Comparison of ENCODE assay signal across 8 mouse cellular contexts in genomic region chr11:100640159-100640906, GRCm38 (mm10). TPM values are rescaled to one million over a fixed set of nuclear protein-coding genes. Genes with fewer than 3 reads are reported as not detected.
DNase-seq lines count a peak whose midpoint lies in the region; ATAC-seq lines count a peak whose summit lies in the region.

No protein-coding gene starts in this region.

- H3K4me3 ChIP-seq in heart, embryonic 10.5 days, result peak overlapping the region; percentile 58
- H3K4me3 ChIP-seq in forebrain, embryonic 13.5 days, result peak overlapping the region; percentile 41
- H3K4me3 ChIP-seq in intestine, embryonic 14.5 days (ENCODE audit: low read depth, low read length), result peak overlapping the region; percentile 27
- H3K4me3 ChIP-seq in liver, embryonic 13.5 days (replicated peaks), result peak overlapping the region; percentile 18; the same call in 1 of the 2 replicates

- no peaks in the 10 kb centered on the region for H3K36me3 ChIP-seq in heart, embryonic 10.5 days
- no peaks in the 10 kb centered on the region for H3K36me3 ChIP-seq in forebrain, embryonic 13.5 days (ENCODE audit: poor library complexity, severe bottlenecking)
- H3K36me3 ChIP-seq in intestine, embryonic 14.5 days (ENCODE audit: control insufficient read depth, insufficient read depth, low read length), result no peaks in the 10 kb centered on the region
- no peaks in the 10 kb centered on the region for H3K36me3 ChIP-seq in liver, embryonic 13.5 days

- no peaks in the 10 kb centered on the region for H3K9me3 ChIP-seq in heart, embryonic 10.5 days
- H3K9me3 ChIP-seq in forebrain, embryonic 13.5 days (replicated peaks), result no peaks in the 10 kb centered on the region
- H3K9me3 ChIP-seq in intestine, embryonic 14.5 days (ENCODE audit: control insufficient read depth, low read length), result no peaks in the 10 kb centered on the region
- no peaks in the 10 kb centered on the region for H3K9me3 ChIP-seq in liver, embryonic 13.5 days (replicated peaks)

- DNase-seq in heart, embryonic 10.5 days (ENCODE audit: low spot score), result no peak
- no peak for DNase-seq in heart, adult 11 months
- DNase-seq in adrenal gland, postnatal 25 days, result peak; percentile 56
- DNase-seq in intestine, embryonic 14.5 days (ENCODE audit: low spot score), result peak; percentile 79
- DNase-seq in liver, embryonic 13.5 days, result no peak
- DNase-seq in retina, embryonic 14.5 days (ENCODE audit: low spot score), result peak; percentile 79

- peak overlapping the region; percentile 73; the same call in 1 of the 2 replicates for H3K27ac ChIP-seq in heart, embryonic 10.5 days
- H3K27ac ChIP-seq in forebrain, embryonic 13.5 days, result no peak overlapping the region
- no peak overlapping the region for H3K27ac ChIP-seq in intestine, embryonic 14.5 days (ENCODE audit: low read depth)
- H3K27ac ChIP-seq in liver, embryonic 13.5 days, result no peak overlapping the region

- ATAC-seq in forebrain, embryonic 13.5 days, result 0 out of 2 replicates have a peak, but pooled peaks have one; percentile 27
- 0 out of 2 replicates have a peak, but pooled peaks have one; percentile 50 for ATAC-seq in intestine, embryonic 14.5 days (replicated peaks; ENCODE audit: low FRiP score, low TSS enrichment, low read depth)
- ATAC-seq in liver, embryonic 13.5 days (ENCODE audit: low read depth), result no peak
- ATAC-seq in erythroblast, adult 5-6 weeks (replicated peaks; ENCODE audit: low FRiP score, poor library complexity, severe bottlenecking), result no peak

- peak overlapping the region; percentile 76 for H3K4me2 ChIP-seq in forebrain, embryonic 13.5 days
- peak overlapping the region; percentile 68 for H3K4me2 ChIP-seq in intestine, embryonic 14.5 days (ENCODE audit: low read length)
- H3K4me2 ChIP-seq in liver, embryonic 13.5 days, result peak overlapping the region; percentile 56

- 8% methylated on average over 52 of the region's 52 CpGs for WGBS in heart, embryonic 10.5 days
- WGBS in forebrain, embryonic 13.5 days, result 8% methylated on average over 51 of the region's 52 CpGs
- WGBS in intestine, embryonic 14.5 days, result 6% methylated on average over 52 of the region's 52 CpGs
- WGBS in liver, embryonic 13.5 days (ENCODE audit: insufficient replicate concordance), result 7% methylated on average over 52 of the region's 52 CpGs

- H3K4me1 ChIP-seq in heart, embryonic 10.5 days, result peaks cover 10% of the 10 kb centered on the region
- H3K4me1 ChIP-seq in forebrain, embryonic 13.5 days, result peaks cover 23% of the 10 kb centered on the region
- peaks cover 6% of the 10 kb centered on the region; the same call in 1 of the 2 replicates for H3K4me1 ChIP-seq in intestine, embryonic 14.5 days (replicated peaks; ENCODE audit: control insufficient read depth, insufficient read depth, low read length)
- peaks cover 7% of the 10 kb centered on the region; the same call in 1 of the 2 replicates for H3K4me1 ChIP-seq in liver, embryonic 13.5 days (replicated peaks)

- H3K27me3 ChIP-seq in heart, embryonic 10.5 days (ENCODE audit: insufficient read depth, poor library complexity, severe bottlenecking), result peaks cover 79% of the 10 kb centered on the region
- peaks cover 27% of the 10 kb centered on the region for H3K27me3 ChIP-seq in forebrain, embryonic 13.5 days
- peaks cover 24% of the 10 kb centered on the region for H3K27me3 ChIP-seq in intestine, embryonic 14.5 days (replicated peaks; ENCODE audit: control insufficient read depth, insufficient read depth, low read length)
- peaks cover 59% of the 10 kb centered on the region for H3K27me3 ChIP-seq in liver, embryonic 13.5 days

- peak overlapping the region; percentile 60 for H3K9ac ChIP-seq in forebrain, embryonic 13.5 days
- H3K9ac ChIP-seq in intestine, embryonic 14.5 days (ENCODE audit: low read length), result 0 out of 2 replicates have a peak overlapping the region, but pooled peaks have one; percentile 11
- H3K9ac ChIP-seq in liver, embryonic 13.5 days, result no peak overlapping the region

RNA-seq across cellular contexts. Expression of gene Dnajc7, which starts 20.4 kb away (rescaled TPM):
- polyA plus RNA-seq in heart, embryonic 10.5 days (2016; fragmentation: Nextera tagmentation; extraction: Ambion mirVana), result 194 and 211 TPM in 2 replicates
- 237 and 251 TPM in 2 replicates for total RNA-seq in adrenal gland, postnatal 25 days (2021)
- polyA plus RNA-seq in forebrain, embryonic 13.5 days (2015; fragmentation: Nextera tagmentation; extraction: Ambion mirVana), result 283 and 285 TPM in 2 replicates
- polyA plus RNA-seq in intestine, embryonic 14.5 days (2014; fragmentation: Nextera tagmentation; extraction: Ambion mirVana), result 61.7 and 70.5 TPM in 2 replicates
- polyA plus RNA-seq in liver, embryonic 13.5 days (2015; fragmentation: Nextera tagmentation; extraction: Ambion mirVana), result 70.7 and 86.2 TPM in 2 replicates
- 31.8 and 31.9 TPM in 2 replicates for total RNA-seq in erythroblast, adult 5-6 weeks (2015; ENCODE audit: low replicate concordance)
- 25.8 and 50.7 TPM in 2 replicates for total RNA-seq in erythroblast, adult 5-6 weeks (2017; ENCODE audit: low replicate concordance)

RNA-seq across cellular contexts. Expression of gene Nkiras2, which starts 21.3 kb away (rescaled TPM):
- polyA plus RNA-seq in heart, embryonic 10.5 days (2016; fragmentation: Nextera tagmentation; extraction: Ambion mirVana), result 67.4 and 67.9 TPM in 2 replicates
- 40.3 and 46.8 TPM in 2 replicates for total RNA-seq in adrenal gland, postnatal 25 days (2021)
- polyA plus RNA-seq in forebrain, embryonic 13.5 days (2015; fragmentation: Nextera tagmentation; extraction: Ambion mirVana), result 94.7 and 101 TPM in 2 replicates
- 71.9 and 72.1 TPM in 2 replicates for polyA plus RNA-seq in intestine, embryonic 14.5 days (2014; fragmentation: Nextera tagmentation; extraction: Ambion mirVana)
- polyA plus RNA-seq in liver, embryonic 13.5 days (2015; fragmentation: Nextera tagmentation; extraction: Ambion mirVana), result 19.9 and 20.9 TPM in 2 replicates
- 10.2 and 18.2 TPM in 2 replicates for total RNA-seq in erythroblast, adult 5-6 weeks (2015; ENCODE audit: low replicate concordance)
- total RNA-seq in erythroblast, adult 5-6 weeks (2017; ENCODE audit: low replicate concordance), result 7.3 and 11.2 TPM in 2 replicates

RNA-seq across cellular contexts. Expression of gene Zfp385c, which starts 51.9 kb away (rescaled TPM):
- polyA plus RNA-seq in heart, embryonic 10.5 days (2016; fragmentation: Nextera tagmentation; extraction: Ambion mirVana), result 0.23 and 0.27 TPM in 2 replicates
- total RNA-seq in adrenal gland, postnatal 25 days (2021), result 0.43 TPM in 1 of 2 replicates, not detected in the other
- 0.18 and 0.48 TPM in 2 replicates for polyA plus RNA-seq in forebrain, embryonic 13.5 days (2015; fragmentation: Nextera tagmentation; extraction: Ambion mirVana)
- 0.26 TPM in 1 of 2 replicates, not detected in the other for polyA plus RNA-seq in intestine, embryonic 14.5 days (2014; fragmentation: Nextera tagmentation; extraction: Ambion mirVana)
- polyA plus RNA-seq in liver, embryonic 13.5 days (2015; fragmentation: Nextera tagmentation; extraction: Ambion mirVana), result not detected in 2 replicates
- 0.63 TPM in 1 of 2 replicates, not detected in the other for total RNA-seq in erythroblast, adult 5-6 weeks (2015; ENCODE audit: low replicate concordance)
- total RNA-seq in erythroblast, adult 5-6 weeks (2017; ENCODE audit: low replicate concordance), result not detected in 2 replicates

Comparison
In these comparisons a context has a peak if more than half of its experiments do, and no peak if none do; other contexts are left out.
1. DNase-seq: peak in adrenal gland, postnatal 25 days (single experiment), intestine, embryonic 14.5 days (single experiment) and retina, embryonic 14.5 days (single experiment); none in heart, embryonic 10.5 days (single experiment), heart, adult 11 months (single experiment) and liver, embryonic 13.5 days (single experiment).
2. ATAC-seq: peak in forebrain, embryonic 13.5 days (single experiment) and intestine, embryonic 14.5 days (single experiment); none in liver, embryonic 13.5 days (single experiment) and erythroblast, adult 5-6 weeks (single experiment).
3. Peak in every context shown above with its lines, with median percentiles within 50 percentile points of each other: H3K4me3 ChIP-seq and H3K4me2 ChIP-seq.